ENCODE assay signal across 10 mouse cellular contexts in the genomic region with DNA sequence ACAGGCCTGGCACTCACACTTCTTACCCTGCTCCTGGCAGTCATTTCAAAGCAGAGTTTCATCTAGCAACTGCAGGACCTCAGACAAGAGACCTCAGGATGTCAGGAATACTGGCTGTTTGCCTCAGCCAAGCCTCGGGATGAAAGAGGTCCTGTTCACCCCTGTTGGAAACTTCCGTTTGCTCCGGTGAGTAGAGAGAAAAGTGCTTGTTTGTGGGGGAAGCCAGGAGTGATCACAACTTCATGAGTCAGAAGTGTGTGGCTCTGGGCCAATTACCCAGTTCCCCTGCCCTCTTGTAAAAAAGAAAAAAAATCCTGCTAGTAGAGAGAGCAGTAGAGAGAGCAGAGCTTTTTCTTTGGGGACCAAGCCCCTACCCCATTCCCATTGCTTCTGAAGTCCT.
DNase-seq lines count a peak whose midpoint lies in the region; ATAC-seq lines count a peak whose summit lies in the region.
"Had no signal": no experiment of that assay in that cellular context is flagged by ENCODE, and none has a peak within 500 bp of the region (broad histone marks: within the 10 kb centered on the region; RNA-seq: fewer than 3 reads in every experiment).

No protein-coding gene starts in this region.

- no peak overlapping the region for H3K4me2 ChIP-seq in hindbrain, embryonic 11.5 days (replicated peaks; ENCODE audit: low read depth, low read length)

- no peaks in the 10 kb centered on the region for H3K9me3 ChIP-seq in hindbrain, embryonic 10.5 days
- H3K9me3 ChIP-seq in hindbrain, embryonic 11.5 days (ENCODE audit: control insufficient read depth, low read length), result no peaks in the 10 kb centered on the region

- H3K36me3 ChIP-seq in hindbrain, embryonic 10.5 days, result no peaks in the 10 kb centered on the region
- H3K36me3 ChIP-seq in hindbrain, embryonic 11.5 days (ENCODE audit: control insufficient read depth, insufficient read depth, low read length), result no peaks in the 10 kb centered on the region

- H3K4me1 ChIP-seq in hindbrain, embryonic 10.5 days (replicated peaks), result no peaks in the 10 kb centered on the region
- H3K4me1 ChIP-seq in hindbrain, embryonic 11.5 days (replicated peaks; ENCODE audit: control insufficient read depth, insufficient read depth, low read length), result no peaks in the 10 kb centered on the region

- no peak overlapping the region for H3K4me3 ChIP-seq in hindbrain, embryonic 10.5 days
- no peak overlapping the region for H3K4me3 ChIP-seq in hindbrain, embryonic 11.5 days (ENCODE audit: low read depth, low read length)
- H3K4me3 ChIP-seq: erythroblast, embryonic 14.5 days had no signal

- ATAC-seq in hindbrain, embryonic 11.5 days (ENCODE audit: low FRiP score), result no peak
- ATAC-seq: Patski had no signal

- H3K27ac ChIP-seq in hindbrain, embryonic 10.5 days, result no peak overlapping the region
- H3K27ac ChIP-seq in hindbrain, embryonic 11.5 days (ENCODE audit: low read depth, low read length), result no peak overlapping the region

- no peaks in the 10 kb centered on the region for H3K27me3 ChIP-seq in hindbrain, embryonic 10.5 days (ENCODE audit: insufficient read depth, poor library complexity, severe bottlenecking)
- H3K27me3 ChIP-seq in hindbrain, embryonic 11.5 days (ENCODE audit: control insufficient read depth, insufficient read depth, low read length), result no peaks in the 10 kb centered on the region
- H3K27me3 ChIP-seq: Patski had no signal

- DNase-seq in hindbrain, embryonic 10.5 days (ENCODE audit: low spot score), result peak; percentile 3
- DNase-seq in hindbrain, embryonic 11.5 days (ENCODE audit: low spot score), result no peak
- peak; percentile 50 for DNase-seq in 3T3-L1 (ENCODE audit: low read depth, low spot score)
- DNase-seq in adrenal gland, postnatal 14 days, result peak; percentile 60
- DNase-seq in layer of hippocampus, adult 9-11 months, result peak; percentile 7
- DNase-seq in spleen, postnatal 4 days (ENCODE audit: low spot score in 2 of 2), result no peak
- DNase-seq in gastrocnemius, postnatal 25 days, result no peak
- DNase-seq in B cell, adult 2 months, result no peak

- 45% methylated on average over 3 of the region's 3 CpGs for WGBS in hindbrain, embryonic 10.5 days
- 43% methylated on average over 3 of the region's 3 CpGs for WGBS in hindbrain, embryonic 11.5 days

- H3K9ac ChIP-seq in hindbrain, embryonic 11.5 days (ENCODE audit: low read depth, low read length), result no peak overlapping the region

Comparison
In these comparisons a context has a peak if more than half of its experiments do, and no peak if none do; other contexts are left out.
1. DNase-seq: peak in hindbrain, embryonic 10.5 days (single experiment), 3T3-L1 (single experiment), adrenal gland, postnatal 14 days (single experiment) and layer of hippocampus, adult 9-11 months (single experiment); none in hindbrain, embryonic 11.5 days (single experiment), spleen, postnatal 4 days (0 of 2), gastrocnemius, postnatal 25 days (single experiment) and B cell, adult 2 months (0 of 2).